Comparison of ENCODE assay signal across 10 mouse cellular contexts in genomic region chr2:174018002-174018401, GRCm38 (mm10). TPM values are rescaled to one million over a fixed set of nuclear protein-coding genes. Genes with fewer than 3 reads are reported as not detected.
DNase-seq lines count a peak whose midpoint lies in the region.
"Had no signal": no experiment of that assay in that cellular context is flagged by ENCODE, and none has a peak within 500 bp of the region (broad histone marks: within the 10 kb centered on the region; RNA-seq: fewer than 3 reads in every experiment).

No protein-coding gene starts in this region.

- no peaks in the 10 kb centered on the region for H3K36me3 ChIP-seq in forebrain, embryonic 10.5 days (replicated peaks)
- H3K36me3 ChIP-seq: neural tube, embryonic 12.5 days had no signal

- DNase-seq in adrenal gland, postnatal 14 days, result peak; percentile 29
- DNase-seq in adrenal gland, adult 8-10 months, result no peak
- DNase-seq in thymus, postnatal 0 days (ENCODE audit: low spot score), result peak; percentile 36
- DNase-seq in thymus, adult 18-20 months, result no peak
- DNase-seq in lung, postnatal 14 days, result peak; percentile 27
- no peak for DNase-seq in layer of hippocampus, postnatal 14 days (ENCODE audit: low spot score in 2 of 2)
- DNase-seq in forebrain, embryonic 10.5 days (ENCODE audit: extremely low spot score, low spot score), result no peak
- no peak for DNase-seq in adrenal gland, postnatal 10 days
- DNase-seq: layer of hippocampus, postnatal 36 days had no signal

- peaks cover 13% of the 10 kb centered on the region; the same call in 1 of the 2 replicates for H3K4me1 ChIP-seq in forebrain, embryonic 10.5 days

- no peaks in the 10 kb centered on the region for H3K27me3 ChIP-seq in forebrain, embryonic 10.5 days (ENCODE audit: poor library complexity, severe bottlenecking)
- H3K27me3 ChIP-seq: neural tube, embryonic 12.5 days had no signal

- H3K4me3 ChIP-seq in forebrain, embryonic 10.5 days, result no peak overlapping the region
- H3K4me3 ChIP-seq: neural tube, embryonic 12.5 days had no signal

- WGBS in forebrain, embryonic 10.5 days, result 70% methylated on average over 7 of the region's 7 CpGs

- H3K27ac ChIP-seq in forebrain, embryonic 10.5 days, result no peak overlapping the region
- H3K27ac ChIP-seq: neural tube, embryonic 12.5 days had no signal

- H3K9me3 ChIP-seq in forebrain, embryonic 10.5 days, result no peaks in the 10 kb centered on the region
- H3K9me3 ChIP-seq: neural tube, embryonic 12.5 days had no signal

RNA-seq across cellular contexts. Expression of gene Stx16, which starts 58.1 kb away (rescaled TPM):
- 33.8 and 37.5 TPM in 2 replicates for total RNA-seq in adrenal gland, postnatal 14 days (2021)
- total RNA-seq in adrenal gland, adult 8-10 months (2022), result 10 to 100 TPM; 52.0 to 61.3 (median 55.4) TPM
- polyA plus RNA-seq in thymus, postnatal 0 days (2015; fragmentation: Nextera tagmentation; extraction: Ambion mirVana), result 9.8 and 12.3 TPM in 2 replicates
- 10 to 100 TPM; 50.2 to 51.9 TPM for total RNA-seq in layer of hippocampus, postnatal 14 days (2021)
- polyA plus RNA-seq in forebrain, embryonic 10.5 days (2016; fragmentation: Nextera tagmentation; extraction: Ambion mirVana), result 9.7 and 9.8 TPM in 2 replicates
- total RNA-seq in adrenal gland, postnatal 10 days (2021), result 10 to 100 TPM; 30.9 to 37.5 TPM

Comparison
In these comparisons a context has a peak if more than half of its experiments do, and no peak if none do; other contexts are left out.
1. DNase-seq: peak in adrenal gland, postnatal 14 days (single experiment), thymus, postnatal 0 days (single experiment) and lung, postnatal 14 days (single experiment); none in adrenal gland, adult 8-10 months (single experiment), thymus, adult 18-20 months (0 of 2), layer of hippocampus, postnatal 14 days (0 of 2), forebrain, embryonic 10.5 days (single experiment) and adrenal gland, postnatal 10 days (single experiment).